Mouse (Mus musculus) cerebellum, adult 18-20 months (tissue): ENCODE results near the gene Cldn10.

Experiments used
- DNase-seq, 2 experiments: peaks; one replicate each; pipeline ENCODE4 v3.0.0; 2021

The Cldn10 gene

DNA sequence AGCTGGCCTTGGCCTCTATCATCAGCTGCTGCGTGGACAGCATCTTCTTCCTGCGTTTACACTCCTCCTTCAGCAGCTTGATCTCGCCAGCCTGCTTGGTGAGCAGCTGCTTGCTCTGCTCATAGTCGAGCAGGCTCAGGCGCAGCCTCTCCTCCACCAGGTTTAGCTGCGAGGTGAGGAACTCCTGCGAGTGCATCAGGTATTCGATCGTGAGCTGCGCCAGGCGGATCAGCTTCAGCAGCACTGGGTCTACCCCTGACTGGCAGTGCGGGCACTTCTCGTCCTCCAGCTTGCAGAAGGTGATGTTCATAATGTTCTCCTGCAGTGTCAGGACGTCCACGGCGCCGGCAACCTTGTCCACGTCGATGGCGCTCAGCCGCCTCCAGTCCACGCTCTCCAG is 134.5 kb downstream of the Cldn10 start:
- peak; percentile 14 to 26 for DNase-seq

DNA sequence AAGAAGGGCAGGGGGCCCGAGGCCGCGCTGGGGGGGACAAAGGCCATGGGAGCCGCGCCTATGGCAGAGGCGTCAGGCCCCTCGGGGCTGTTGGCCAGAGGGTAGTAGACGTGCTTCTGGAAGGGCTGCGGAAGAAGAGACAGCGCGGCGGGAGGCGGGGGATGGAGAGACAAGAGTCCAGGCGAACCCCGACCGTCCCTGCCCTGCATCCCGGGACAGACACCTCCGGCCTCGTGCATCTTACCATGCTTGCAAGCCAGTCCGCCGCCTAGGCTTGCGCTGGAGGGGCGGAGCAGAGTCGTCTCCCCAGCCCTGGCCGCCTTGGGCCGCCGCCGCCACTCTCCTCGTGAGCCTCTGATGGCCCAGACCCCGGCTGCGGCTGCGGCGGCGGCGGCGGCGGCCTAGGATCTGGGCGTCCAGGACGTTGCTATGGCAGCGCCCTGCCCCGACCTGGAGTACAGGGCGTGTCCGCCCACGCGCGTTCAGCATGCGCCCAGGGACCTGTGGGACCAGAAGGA is 135.0 kb downstream of the Cldn10 start:
- DNase-seq: peak; percentile 49 to 53
